Mouse (Mus musculus) C2C12 (cell line): ENCODE results near the gene Pspc1. TPM values are rescaled to one million over a fixed set of nuclear protein-coding genes. Genes with fewer than 3 reads are reported as not detected.
A peak's percentile ranks its signal among the peaks of the same experiment; 100 is the strongest.
"Not testable (repeated sequence)": the region's sequence is repeated elsewhere in the genome, so short reads cannot be mapped to it uniquely, and the experiment has no call there.

ENCODE experiments used
- H3K27me3 ChIP-seq: one replicate; pipeline ENCODE4 v1.6.1; 2011; ENCODE audit not compliant: control insufficient read depth, insufficient read depth, insufficient read length
- H3K36me3 ChIP-seq: one replicate; pipeline ENCODE4 v1.6.1; 2011; ENCODE audit not compliant: control insufficient read depth, insufficient read depth
- H3K4me3 ChIP-seq: one replicate; pipeline ENCODE4 v1.5.1; 2011; ENCODE audit warnings: mild to moderate bottlenecking, control low read depth; ENCODE audit not compliant: poor library complexity, insufficient read depth, severe bottlenecking
- H3K79me2 ChIP-seq: one replicate; pipeline ENCODE4 v1.6.1; 2011; ENCODE audit not compliant: control insufficient read depth, insufficient read depth
- H3K79me3 ChIP-seq: one replicate; pipeline ENCODE4 v1.6.1; 2011; ENCODE audit warnings: low read depth, control low read depth
- H3ac ChIP-seq: one replicate; pipeline ENCODE3; 2011; ENCODE audit warnings: low read depth; ENCODE audit not compliant: control insufficient read depth, insufficient read length
- CEBPB ChIP-seq: IDR thresholded peaks from one replicate; pipeline ENCODE4 v1.6.1; 2011; ENCODE audit warnings: low read depth, mild to moderate bottlenecking, control low read depth, moderate library complexity
- CTCF ChIP-seq: IDR thresholded peaks from one replicate; pipeline ENCODE4 v1.5.1; 2011; ENCODE audit not compliant: control insufficient read depth, insufficient read depth, insufficient read length
- FOSL1 ChIP-seq: IDR thresholded peaks from one replicate; pipeline ENCODE4 v1.8.0; 2011; ENCODE audit warnings: mild to moderate bottlenecking, low read length; ENCODE audit not compliant: poor library complexity, insufficient read depth, severe bottlenecking
- MAX ChIP-seq: IDR thresholded peaks from one replicate; pipeline ENCODE4 v1.6.1; 2011; ENCODE audit warnings: mild to moderate bottlenecking, control low read depth
- MYOD1 ChIP-seq: IDR thresholded peaks from one replicate; pipeline ENCODE4 v1.6.1; 2011; ENCODE audit warnings: low read depth; ENCODE audit not compliant: control insufficient read depth, insufficient read length
- MYOG ChIP-seq: IDR thresholded peaks from one replicate; pipeline ENCODE4 v1.6.1; 2011; ENCODE audit not compliant: control insufficient read depth, insufficient read length; ENCODE audit errors: extremely low read depth
- USF1 ChIP-seq: IDR thresholded peaks from one replicate; pipeline ENCODE4 v1.6.1; 2011; ENCODE audit warnings: low read depth, mild to moderate bottlenecking, control low read depth, moderate library complexity
- polyA plus RNA-seq: library from polyadenylated mRNA; unstranded; fragments of >200 nt; fragmentation: generic; extraction: Trizol; gene quantifications from one replicate; pipeline ENCODE4 v1.2.1, GENCODE M21; 2012; ENCODE audit warnings: missing spikeins

The Pspc1 gene
- polyA plus RNA-seq, 1 experiment, result 10.3 TPM

DNA sequence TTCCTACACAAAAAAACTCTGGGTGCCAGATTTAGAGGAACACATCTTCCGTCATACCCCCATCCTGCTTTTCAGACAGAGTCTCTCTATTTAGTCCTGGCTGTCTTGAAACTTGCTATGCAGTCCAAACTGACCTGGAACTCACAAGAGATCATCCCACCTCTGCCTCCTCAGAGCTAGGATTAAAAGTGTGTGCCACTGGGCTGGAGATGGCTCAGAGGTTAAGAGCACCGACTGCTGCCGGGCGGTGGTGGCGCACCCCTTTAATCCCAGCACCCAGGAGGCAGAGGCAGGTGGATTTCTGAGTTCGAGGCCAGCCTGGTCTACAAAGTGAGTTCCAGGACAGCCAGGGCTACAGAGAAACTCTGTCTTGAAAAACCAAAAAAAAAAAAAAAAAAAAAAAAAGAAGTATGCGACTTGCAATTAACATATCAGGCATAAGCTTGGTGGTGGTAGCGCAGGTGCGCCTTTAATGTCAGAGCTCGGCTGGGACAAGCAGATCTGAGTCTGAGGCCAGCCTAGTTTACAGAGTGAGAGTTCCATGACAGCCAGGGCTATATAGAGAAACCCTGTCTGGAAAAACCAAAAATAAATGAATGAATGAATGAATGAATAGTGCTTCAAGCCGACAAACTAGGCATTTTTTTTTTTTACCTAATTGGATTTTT lies 1.4 kb downstream of the Pspc1 start:
- Histone ChIP-seq H3K36me3 (peaks cover 2% of the 10 kb centered on the region), H3ac (peak overlapping the region; percentile 54), H3K27me3 (no peaks in the 10 kb centered on the region), H3K4me3 (peak overlapping the region; percentile 92), H3K79me2 (peaks cover 65% of the 10 kb centered on the region), H3K79me3 (peaks cover 58% of the 10 kb centered on the region)
- TF ChIP-seq FOSL1 (no peak), USF1 (no peak), MYOD1 (no peak), MAX (no peak), CEBPB (no peak), CTCF (no peak), MYOG (no peak)

DNA sequence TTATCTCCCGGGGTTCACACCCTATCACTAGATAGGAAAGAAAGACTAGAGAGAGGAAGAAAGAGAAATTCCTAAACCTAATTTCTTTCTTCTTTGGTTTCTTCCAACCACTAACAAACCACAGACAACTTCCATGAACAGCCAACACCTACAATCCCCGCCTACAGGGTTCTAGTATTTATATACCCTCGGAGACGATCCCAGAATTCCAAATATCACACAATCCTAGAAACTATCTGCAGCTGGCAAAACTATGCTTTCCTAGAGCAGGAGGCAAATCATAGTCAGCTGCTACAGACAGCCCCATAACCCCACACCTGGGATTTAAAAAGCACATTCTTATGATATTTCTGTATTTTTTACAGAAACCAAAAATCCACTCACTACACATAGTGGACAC lies 2.7 kb downstream of the Pspc1 start:
- Histone ChIP-seq H3K79me3 (peaks cover 70% of the 10 kb centered on the region), H3ac (no peak overlapping the region), H3K36me3 (peaks cover 14% of the 10 kb centered on the region), H3K79me2 (peaks cover 78% of the 10 kb centered on the region), H3K4me3 (no peak overlapping the region), H3K27me3 (no peaks in the 10 kb centered on the region)
- no peak for TF ChIP-seq CEBPB
- no peak for TF ChIP-seq USF1
- TF ChIP-seq FOSL1, result no peak
- no peak for TF ChIP-seq MYOD1
- no peak for TF ChIP-seq MYOG
- no peak for TF ChIP-seq MAX
- no peak for TF ChIP-seq CTCF

DNA sequence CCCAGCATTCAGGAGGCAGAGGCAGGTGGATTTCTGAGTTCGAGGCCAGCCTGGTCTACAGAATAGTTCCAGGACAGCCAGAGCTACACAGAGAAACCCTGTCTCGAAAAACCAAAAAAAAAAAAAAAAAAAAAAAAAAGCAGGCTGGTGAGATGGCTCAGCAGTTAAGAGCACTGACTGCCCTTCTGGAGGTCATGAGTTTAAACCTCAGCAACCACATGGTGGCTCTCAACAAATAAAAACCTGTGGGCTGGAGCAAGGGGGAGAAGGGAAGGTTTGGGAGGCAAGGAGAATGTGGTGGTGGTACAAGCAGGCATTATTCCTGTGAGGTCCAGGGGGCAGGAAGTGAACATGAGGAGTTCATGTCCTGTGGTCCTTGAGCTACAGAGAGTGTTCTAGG lies 11.7 kb downstream of the Pspc1 start:
- not testable (repeated sequence) for H3ac ChIP-seq, H3K27me3 ChIP-seq, H3K4me3 ChIP-seq
- Histone ChIP-seq H3K79me3 (peaks cover 74% of the 10 kb centered on the region), H3K36me3 (peaks cover 61% of the 10 kb centered on the region), H3K79me2 (peaks cover 92% of the 10 kb centered on the region)

DNA sequence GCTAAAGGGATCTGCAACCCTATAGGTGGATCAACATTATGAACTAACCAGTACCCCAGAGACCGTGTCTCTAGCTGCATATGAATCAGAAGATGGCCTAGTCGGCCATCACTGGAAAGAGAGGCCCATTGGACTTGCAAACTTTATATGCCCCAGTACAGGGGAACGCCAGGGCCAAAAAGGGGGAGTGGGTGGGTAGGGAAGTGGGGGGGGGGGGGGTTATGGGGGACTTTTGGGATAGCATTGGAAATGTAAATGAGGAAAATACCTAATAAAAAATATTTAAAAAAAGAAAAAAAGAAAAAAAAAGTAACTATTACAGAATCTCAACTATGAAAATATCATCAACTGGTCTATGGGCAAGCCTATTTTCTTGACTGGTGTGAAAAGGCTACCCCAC lies 13.0 kb downstream of the Pspc1 start:
- H3K36me3 ChIP-seq, result peaks cover 61% of the 10 kb centered on the region
- H3K79me3 ChIP-seq, result peaks cover 71% of the 10 kb centered on the region
- not testable (repeated sequence) for H3K27me3 ChIP-seq, H3ac ChIP-seq, H3K4me3 ChIP-seq
- H3K79me2 ChIP-seq, result peaks cover 92% of the 10 kb centered on the region

DNA sequence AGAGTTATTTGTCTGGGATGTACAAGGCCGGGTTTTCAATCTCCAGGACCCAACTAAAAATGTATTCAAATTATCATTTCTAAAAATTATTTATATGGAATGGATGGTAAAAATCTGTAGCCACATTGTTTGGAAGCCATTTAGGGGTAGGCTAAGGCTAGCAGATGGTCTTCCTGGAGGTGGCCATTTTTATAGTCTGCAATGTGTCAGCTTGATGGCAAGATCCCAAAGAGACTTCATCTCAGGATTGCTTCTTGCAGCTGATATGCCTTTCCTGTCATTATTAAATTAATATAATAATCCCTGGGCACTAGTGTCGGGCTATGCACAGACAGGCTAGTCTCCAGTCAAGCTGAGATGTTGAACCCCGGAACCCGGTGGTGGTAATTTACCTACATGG lies 26.8 kb downstream of the Pspc1 start:
- H3K27me3 ChIP-seq, result no peaks in the 10 kb centered on the region
- peaks cover 14% of the 10 kb centered on the region for H3K79me3 ChIP-seq
- H3ac ChIP-seq, result no peak overlapping the region
- TF ChIP-seq CEBPB (no peak), MYOG (no peak), CTCF (no peak), MYOD1 (no peak), USF1 (no peak), MAX (no peak), FOSL1 (no peak)
- H3K79me2 ChIP-seq, result peaks cover 52% of the 10 kb centered on the region
- peaks cover 85% of the 10 kb centered on the region for H3K36me3 ChIP-seq
- no peak overlapping the region for H3K4me3 ChIP-seq

DNA sequence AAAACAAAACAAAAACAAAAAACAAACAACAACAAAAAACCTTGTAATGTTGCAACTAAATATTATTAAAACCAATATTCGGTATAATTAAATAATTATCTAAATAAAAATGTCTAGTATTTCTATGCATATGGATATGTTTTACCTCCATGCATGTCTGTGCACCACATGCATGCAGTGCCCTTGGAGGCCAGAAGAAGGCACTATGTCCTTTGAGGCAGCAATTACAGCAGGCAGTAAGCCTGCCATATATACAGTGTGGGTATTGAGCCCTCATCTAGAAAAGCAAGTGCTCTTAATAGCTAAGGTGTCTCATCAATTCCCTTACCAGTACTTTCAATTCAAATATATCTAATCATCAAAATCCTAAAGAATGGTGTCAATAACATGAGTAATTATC lies 37.9 kb downstream of the Pspc1 start:
- Histone ChIP-seq H3K27me3 (no peaks in the 10 kb centered on the region), H3ac (no peak overlapping the region), H3K36me3 (peaks cover 40% of the 10 kb centered on the region), H3K79me3 (peaks cover 17% of the 10 kb centered on the region), H3K4me3 (no peak overlapping the region), H3K79me2 (peaks cover 77% of the 10 kb centered on the region)
- TF ChIP-seq CTCF (no peak), MYOD1 (no peak), USF1 (no peak), MYOG (no peak), CEBPB (no peak)
